Mouse (Mus musculus): ENCODE measurements around the gene Stau1. TPM values are rescaled to one million over a fixed set of nuclear protein-coding genes. Genes with fewer than 3 reads are reported as not detected.

Stau1 gene
- total RNA-seq, 2 experiments from 2014 or later: 42.1 to 47.2 TPM

GRCm38 (mm10) chr2:166995021-166995795, 891 bp downstream of the Stau1 start:
- DNase-seq: peak; percentile 12 to 48
- intact Hi-C loops (cut with DNase I): loop anchor here (2.0 kb wide), 1 partner anchor 18 kb away; no protein-coding TSS in a partner anchor

DNA sequence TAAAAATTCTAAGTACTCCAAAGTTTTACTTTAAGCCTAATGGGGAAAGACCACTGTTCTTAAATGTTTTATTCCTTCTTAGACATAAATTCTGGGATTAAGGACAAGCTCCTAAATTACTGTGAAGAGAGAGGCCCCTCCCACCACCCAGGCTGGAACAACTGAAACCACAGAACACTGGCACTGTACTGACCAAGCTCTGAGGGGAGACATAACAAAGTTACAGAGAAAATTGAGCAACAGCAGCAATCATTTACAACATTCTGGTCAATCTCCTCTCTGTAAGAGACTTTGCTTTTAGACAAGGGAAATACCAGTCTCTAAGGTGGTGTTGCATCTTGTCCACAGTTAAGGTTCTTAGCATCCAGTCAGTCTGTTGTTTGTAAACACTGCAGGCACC, 4.2 kb downstream of the Stau1 start:
- intact Hi-C loops (cut with DNase I): no loop called here
- no peak for DNase-seq

GRCm38 (mm10) chr2:166990861-166991260, 5.2 kb downstream of the Stau1 start:
- no peak for DNase-seq
- intact Hi-C loops (cut with DNase I): no loop called here

DNA sequence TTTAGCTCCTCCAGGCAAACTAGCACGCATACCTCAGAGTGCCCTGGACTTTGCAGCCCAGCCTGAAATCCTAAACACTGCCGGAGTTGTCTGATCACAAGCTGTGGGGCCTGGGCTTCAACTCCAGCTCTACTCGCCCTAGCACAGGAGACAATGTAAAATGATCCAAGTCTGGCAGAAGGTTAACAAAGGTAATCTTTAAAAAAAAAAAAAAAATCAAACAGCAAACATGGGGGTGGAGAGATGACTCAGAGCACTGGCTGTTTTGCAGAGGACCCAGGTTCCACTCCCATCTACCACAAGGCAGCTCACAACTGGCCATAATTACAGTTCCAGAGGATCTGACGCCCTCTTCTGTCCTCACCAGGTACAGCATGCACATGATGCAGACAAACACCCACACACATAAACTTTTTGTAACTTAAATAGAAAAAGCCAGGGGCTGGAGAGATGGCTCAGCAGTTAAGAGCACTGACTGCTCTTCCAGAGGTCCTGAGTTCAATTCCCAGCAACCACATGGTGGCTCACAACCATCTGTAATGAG, 12.7 kb downstream of the Stau1 start:
- intact Hi-C loops (cut with DNase I): no loop called here
- no peak for DNase-seq

GRCm38 (mm10) chr2:166980161-166980560, 15.9 kb downstream of the Stau1 start:
- no peak for DNase-seq

GRCm38 (mm10) chr2:166977490-166977889, 18.6 kb downstream of the Stau1 start:
- DNase-seq: no peak
- intact Hi-C loops (cut with DNase I): loop anchor here (2.0 kb wide), 1 partner anchor 17 kb away; no protein-coding TSS in a partner anchor

More at GRCm38 (mm10) chr2:166980161-166980560, 15.9 kb downstream of the Stau1 start:
- intact Hi-C loops (cut with DNase I): no loop called here

GRCm38 (mm10) chr2:166976356-166976755, 19.7 kb downstream of the Stau1 start:
- peak in 1 of 2 experiments; percentile 9 for DNase-seq
- intact Hi-C loops (cut with DNase I): loop anchor here (2.0 kb wide), 1 partner anchor 18 kb away; no protein-coding TSS in a partner anchor

DNA sequence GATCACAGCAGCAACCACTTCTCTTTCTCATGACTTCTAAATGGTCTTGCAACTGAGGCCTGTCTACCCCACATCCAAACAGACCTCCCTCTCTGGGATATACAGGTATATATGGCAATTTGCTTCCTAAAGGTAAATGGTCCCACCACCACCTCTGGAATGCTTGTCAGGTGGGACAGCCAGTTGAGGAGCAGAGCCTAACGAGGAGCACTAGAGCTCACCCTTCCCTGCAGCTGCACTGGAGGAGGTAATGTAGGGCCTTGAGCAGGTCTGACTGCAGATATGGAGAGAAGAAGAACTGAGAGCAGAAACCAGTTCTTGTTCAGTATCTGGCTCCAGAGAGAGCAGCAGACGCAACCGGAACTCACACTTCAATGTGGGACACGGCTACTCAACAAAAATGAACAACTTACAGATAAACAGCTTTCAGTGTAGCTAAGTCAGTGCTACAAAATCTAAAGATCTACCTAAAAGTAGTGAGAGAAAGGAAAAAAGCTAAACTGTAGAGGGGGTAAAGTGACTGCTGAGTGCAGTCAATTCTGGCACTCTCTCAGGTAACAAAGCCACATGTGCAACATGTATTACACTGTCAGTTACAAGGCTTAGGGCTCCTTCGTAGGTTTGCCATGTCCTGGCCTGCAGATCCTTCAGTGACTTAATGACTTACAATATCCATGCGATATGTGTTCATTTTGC, 21.8 kb downstream of the Stau1 start:
- intact Hi-C loops (cut with DNase I): no loop called here
- no peak for DNase-seq

DNA sequence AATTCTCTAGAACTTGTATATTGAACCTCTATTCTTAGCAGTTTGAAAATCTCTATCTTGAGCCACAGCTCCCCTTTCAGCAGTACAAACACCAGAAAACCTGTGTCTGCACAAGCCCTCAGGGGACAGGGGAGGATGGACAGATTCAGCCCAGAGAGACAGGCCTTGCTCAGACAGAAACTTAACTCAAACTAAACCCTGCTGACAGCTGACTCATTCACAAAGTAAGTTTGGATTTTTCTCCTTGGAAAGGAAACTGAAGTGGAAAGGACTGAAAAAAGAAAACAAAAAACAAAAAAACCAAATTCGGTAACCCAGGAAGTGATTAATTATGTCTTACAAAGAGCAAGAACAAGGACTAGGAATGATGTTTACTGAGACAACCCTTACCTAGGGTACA, 22.9 kb downstream of the Stau1 start:
- DNase-seq: no peak
- intact Hi-C loops (cut with DNase I): no loop called here

GRCm38 (mm10) chr2:166964773-166965172, 31.3 kb downstream of the Stau1 start:
- DNase-seq: no peak
- intact Hi-C loops (cut with DNase I): no loop called here

DNA sequence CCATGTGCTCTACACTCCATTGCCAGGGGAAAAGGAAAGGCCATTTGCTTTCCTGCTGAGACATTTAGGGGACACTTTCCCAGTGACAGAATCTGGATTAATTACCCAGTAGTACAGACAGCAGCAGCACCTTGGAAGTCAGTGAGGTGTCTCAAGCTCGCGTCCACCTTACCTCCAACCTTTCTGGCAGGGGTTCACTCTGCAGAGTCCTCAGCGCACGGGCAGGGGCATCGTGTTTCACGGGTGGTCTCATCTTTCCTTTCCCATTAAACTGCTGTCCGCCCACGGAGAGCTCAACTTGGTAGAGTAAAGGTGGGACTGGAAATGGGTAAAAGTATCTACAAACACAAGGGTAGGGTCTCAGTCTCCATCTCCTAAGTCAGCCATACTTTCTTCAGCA, 32.8 kb downstream of the Stau1 start:
- DNase-seq: no peak
- intact Hi-C loops (cut with DNase I): no loop called here

DNA sequence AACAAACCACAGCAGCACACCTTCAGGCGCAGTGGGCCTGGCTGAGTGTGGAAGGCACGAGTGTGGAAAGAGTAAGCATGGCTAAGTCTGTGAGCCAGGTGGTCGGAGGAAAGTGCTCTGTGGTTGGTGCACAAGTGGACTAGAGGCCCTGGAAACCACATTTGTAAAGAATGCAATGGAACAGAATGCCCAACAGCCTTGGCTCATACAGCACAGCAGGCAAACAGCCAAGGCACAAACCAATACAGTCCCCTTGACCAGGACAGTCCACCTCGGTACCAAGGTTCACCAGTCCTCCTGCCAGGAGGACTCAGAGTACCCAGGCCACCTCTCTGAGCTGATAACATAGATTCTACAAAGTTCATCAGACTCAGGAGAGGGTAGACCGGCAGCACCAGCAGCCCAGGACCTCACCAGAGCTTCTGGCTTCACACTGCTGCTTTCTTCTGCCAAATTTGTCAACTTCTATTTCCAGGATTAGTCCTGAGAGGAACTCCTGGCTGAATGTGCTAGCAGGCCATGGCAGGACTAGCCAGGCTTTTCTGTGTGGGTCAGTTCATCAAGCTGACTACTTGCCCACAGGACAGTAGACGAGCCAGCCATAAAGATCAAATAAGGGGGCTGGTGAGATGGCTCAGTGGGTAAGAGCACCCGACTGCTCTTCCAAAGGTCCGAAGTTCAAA, 35.3 kb downstream of the Stau1 start:
- intact Hi-C loops (cut with DNase I): no loop called here
- DNase-seq: no peak

DNA sequence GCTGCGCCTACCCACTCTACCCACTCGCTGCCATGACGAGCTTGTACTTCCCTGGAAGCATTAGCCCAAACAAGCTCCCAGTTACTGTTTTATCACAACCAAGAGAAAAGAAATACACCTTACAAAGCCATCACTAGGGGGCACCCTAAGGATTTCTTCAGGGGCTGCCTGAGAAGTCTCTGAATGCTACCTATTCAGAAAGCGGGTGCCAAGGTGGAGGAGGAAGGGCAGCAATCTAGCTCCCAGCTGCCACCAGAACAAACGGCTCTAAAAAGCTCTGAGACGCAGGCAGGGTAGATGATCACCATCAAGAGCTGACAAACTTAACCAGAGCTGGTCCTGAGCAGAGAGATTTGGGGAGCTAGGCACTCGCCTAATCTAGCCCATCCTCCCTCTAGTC, 39.3 kb downstream of the Stau1 start:
- peak; percentile 39 to 73 for DNase-seq
- intact Hi-C loops (cut with DNase I): loop anchor here (1.0 kb wide), 1 partner anchor 47 kb away; no protein-coding TSS in a partner anchor

- intact Hi-C loops (cut with DNase I): no loop called here
- DNase-seq: no peak
Observed at GRCm38 (mm10) chr2:166952151-166952550, 43.9 kb downstream of the Stau1 start.

GRCm38 (mm10) chr2:166950853-166951648, 45.0 kb downstream of the Stau1 start:
- no peak for DNase-seq

GRCm38 (mm10) chr2:166948936-166949335, 47.2 kb downstream of the Stau1 start:
- intact Hi-C loops (cut with DNase I): no loop called here
- DNase-seq: no peak

More at GRCm38 (mm10) chr2:166950853-166951648, 45.0 kb downstream of the Stau1 start:
- intact Hi-C loops (cut with DNase I): no loop called here

DNA sequence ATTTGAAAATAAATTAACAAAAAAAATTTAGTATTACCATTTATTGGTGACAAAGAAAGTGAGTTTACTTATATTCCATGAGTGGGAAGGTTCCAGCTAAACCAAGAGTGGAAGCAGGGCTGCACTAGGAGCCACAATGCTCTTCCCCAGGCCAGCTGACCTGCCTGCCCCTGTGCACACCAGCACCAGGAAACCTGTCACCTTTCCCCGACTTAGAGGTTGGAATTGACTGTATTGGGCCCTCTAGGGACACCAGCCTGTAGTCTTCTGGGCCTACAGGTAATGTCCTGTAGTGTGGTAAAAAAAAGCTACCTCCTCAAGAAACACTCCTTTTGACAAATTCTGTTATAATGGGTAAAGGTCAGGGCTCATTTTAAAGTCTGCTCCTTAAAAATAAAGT, 47.9 kb downstream of the Stau1 start:
- DNase-seq: no peak
- intact Hi-C loops (cut with DNase I): no loop called here

DNA sequence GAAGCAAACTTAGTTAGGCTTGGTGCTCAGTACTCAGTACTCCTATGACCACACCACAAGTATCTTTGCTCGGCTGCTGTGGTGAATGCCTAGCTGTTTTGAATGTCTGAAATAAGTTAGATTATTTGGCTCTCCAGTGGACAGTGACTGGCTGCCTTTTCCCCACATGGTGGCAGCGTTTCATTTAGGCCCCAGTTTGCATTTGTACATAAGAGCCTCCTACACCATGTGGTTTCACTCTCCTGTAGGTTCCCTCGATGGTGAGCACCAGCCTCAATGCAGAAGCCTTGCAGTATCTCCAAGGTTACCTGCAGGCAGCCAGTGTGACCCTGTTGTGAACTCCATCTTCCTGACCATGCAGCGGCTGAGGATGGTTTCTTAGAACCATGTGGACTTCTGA, 50.6 kb downstream of the Stau1 start:
- intact Hi-C loops (cut with DNase I): no loop called here
- peak in 1 of 2 experiments; percentile 21 for DNase-seq

DNA sequence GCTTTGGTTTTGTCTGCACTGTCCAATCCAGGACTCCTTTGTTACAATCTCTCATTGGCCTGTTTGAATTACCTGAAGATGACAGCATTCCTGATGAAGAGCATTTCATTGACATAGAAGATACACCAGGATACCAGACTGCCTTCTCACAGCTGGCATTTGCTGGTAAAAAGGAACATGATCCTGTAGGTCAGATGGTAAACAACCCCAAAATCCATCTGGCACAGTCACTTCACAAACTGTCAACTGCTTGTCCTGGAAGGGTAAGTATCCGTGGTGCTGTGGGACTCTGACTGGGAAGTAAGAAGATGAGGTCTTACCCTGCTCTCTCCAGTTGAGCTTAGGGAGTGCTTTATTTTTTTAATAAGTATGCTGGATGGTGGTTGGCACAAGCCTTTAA, 51.8 kb downstream of the Stau1 start:
- intact Hi-C loops (cut with DNase I): no loop called here
- no peak for DNase-seq

DNA sequence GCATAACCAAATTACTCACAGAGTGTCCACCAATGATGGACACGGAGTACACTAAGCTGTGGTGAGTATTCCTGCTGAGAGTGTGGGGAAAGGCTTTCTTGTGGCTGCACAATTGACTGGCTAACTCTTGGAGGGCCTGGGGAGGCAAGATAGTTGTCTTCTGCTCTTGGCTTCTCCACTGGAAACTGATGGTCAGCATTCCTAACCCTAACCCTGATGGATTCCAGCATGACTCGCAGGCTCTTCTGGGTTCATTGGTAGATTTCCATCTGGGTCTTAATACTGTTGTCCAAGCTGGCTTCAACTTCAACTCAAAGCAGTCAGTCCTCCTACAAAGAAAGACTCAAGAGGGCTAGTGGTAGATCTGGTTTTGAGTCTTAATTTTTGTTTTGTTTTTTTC, 53.0 kb downstream of the Stau1 start:
- intact Hi-C loops (cut with DNase I): no loop called here
- no peak for DNase-seq

Measured in heart, postnatal 14 days (tissue).